Comparison of ENCODE assay signal across 8 mouse cellular contexts in the genomic region with DNA sequence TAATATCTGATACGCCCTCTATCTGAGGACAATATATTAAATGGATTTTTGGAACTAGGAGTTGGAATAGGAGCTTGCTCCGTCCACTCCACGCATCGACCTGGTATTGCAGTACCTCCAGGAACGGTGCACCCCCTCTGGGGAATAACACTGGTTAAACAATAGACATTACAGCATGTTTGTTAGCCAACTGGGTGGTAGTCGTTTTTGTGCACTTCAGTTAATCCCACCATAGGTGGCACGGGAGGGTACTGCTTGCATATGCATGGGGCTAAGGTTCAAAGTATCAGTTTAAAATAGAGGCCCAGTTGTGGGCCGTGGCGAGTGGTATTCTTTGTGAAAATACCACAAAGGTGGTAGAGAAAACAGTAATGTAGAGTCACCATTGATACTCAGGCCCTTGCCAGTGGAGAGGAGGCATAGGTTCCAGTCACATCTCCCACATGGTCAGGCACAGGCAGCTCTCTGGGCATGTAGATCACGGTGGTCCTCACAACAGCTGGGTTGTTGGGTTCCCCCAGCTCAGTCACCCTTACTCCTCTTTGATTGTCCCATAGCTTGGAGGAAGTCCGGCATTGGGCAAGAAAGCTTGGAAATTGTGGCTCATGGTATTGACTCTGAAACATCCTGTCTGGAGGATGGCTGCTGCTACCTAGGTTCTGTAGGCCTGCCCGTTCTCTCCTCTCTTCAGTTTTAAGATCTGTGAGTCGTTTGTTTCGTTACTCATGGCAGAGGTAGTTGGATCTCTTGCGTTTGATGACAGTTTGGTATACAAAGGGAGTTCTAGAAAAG. TPM values are rescaled to one million over a fixed set of nuclear protein-coding genes. Genes with fewer than 3 reads are reported as not detected.
DNase-seq lines count a peak whose midpoint lies in the region; ATAC-seq and TF ChIP-seq lines count a peak whose summit lies in the region.

No protein-coding gene starts in this region.

- peak; percentile 49 to 50 for DNase-seq in heart, adult 18-20 months
- no peak for DNase-seq in heart, adult 8-10 months (ENCODE audit: low spot score)
- DNase-seq in c-Kit-positive CD71-negative TER-119-negative erythroid progenitor cells, embryonic 14.5 days (ENCODE audit: low read depth), result peak; percentile 78
- peak; percentile 83 for DNase-seq in limb, embryonic 10.5 days (ENCODE audit: low spot score)
- peak; percentile 87 for DNase-seq in midbrain, embryonic 10.5 days (ENCODE audit: low spot score)
- peak in 1 of 2 experiments; percentile 53 for DNase-seq in spleen, adult 2 months (ENCODE audit: low read depth in 1 of 2, low spot score in 2 of 2)

- H3K4me1 ChIP-seq in forebrain, embryonic 12.5 days, result peaks cover 24% of the 10 kb centered on the region
- H3K4me1 ChIP-seq in hindbrain, embryonic 15.5 days (replicated peaks), result peaks cover 22% of the 10 kb centered on the region
- H3K4me1 ChIP-seq in limb, embryonic 10.5 days, result peaks cover 24% of the 10 kb centered on the region
- peaks cover 44% of the 10 kb centered on the region for H3K4me1 ChIP-seq in midbrain, embryonic 10.5 days
- H3K4me1 ChIP-seq in spleen, adult 2 months (ENCODE audit: control insufficient read depth, insufficient read depth, insufficient read length), result no peaks in the 10 kb centered on the region

- no peak for TF ChIP-seq CTCF in spleen, adult 2 months (IDR thresholded peaks at IDR 0.05; ENCODE audit: extremely low read depth, insufficient read depth, insufficient read length, insufficient replicate concordance)

- peak overlapping the region; percentile 60 for H3K4me2 ChIP-seq in forebrain, embryonic 12.5 days
- H3K4me2 ChIP-seq in hindbrain, embryonic 15.5 days, result peak overlapping the region; percentile 63

- H3K9me3 ChIP-seq in forebrain, embryonic 12.5 days, result no peaks in the 10 kb centered on the region
- no peaks in the 10 kb centered on the region for H3K9me3 ChIP-seq in hindbrain, embryonic 15.5 days
- H3K9me3 ChIP-seq in limb, embryonic 10.5 days (replicated peaks), result no peaks in the 10 kb centered on the region
- no peaks in the 10 kb centered on the region for H3K9me3 ChIP-seq in midbrain, embryonic 10.5 days (replicated peaks)

- H3K9ac ChIP-seq in forebrain, embryonic 12.5 days, result peak overlapping the region; percentile 17; the same call in 1 of the 2 replicates
- H3K9ac ChIP-seq in hindbrain, embryonic 15.5 days, result peak overlapping the region; percentile 43

- ATAC-seq in forebrain, embryonic 12.5 days (ENCODE audit: low FRiP score), result peak; percentile 92
- ATAC-seq in hindbrain, embryonic 15.5 days (ENCODE audit: low FRiP score, low read depth), result peak; percentile 85

- peak overlapping the region; percentile 87 for H3K27ac ChIP-seq in forebrain, embryonic 12.5 days
- peak overlapping the region; percentile 88 for H3K27ac ChIP-seq in hindbrain, embryonic 15.5 days (replicated peaks)
- peak overlapping the region; percentile 92 for H3K27ac ChIP-seq in limb, embryonic 10.5 days
- peak overlapping the region; percentile 98 for H3K27ac ChIP-seq in midbrain, embryonic 10.5 days (replicated peaks)
- H3K27ac ChIP-seq in spleen, adult 2 months (ENCODE audit: insufficient read depth, low read length), result peak overlapping the region; percentile 14

- WGBS in forebrain, embryonic 12.5 days, result 4% methylated on average over 15 of the region's 15 CpGs
- 3% methylated on average over 15 of the region's 15 CpGs for WGBS in hindbrain, embryonic 15.5 days
- 8% methylated on average over 15 of the region's 15 CpGs for WGBS in limb, embryonic 10.5 days
- WGBS in midbrain, embryonic 10.5 days, result 8% methylated on average over 15 of the region's 15 CpGs
- WGBS in spleen, adult 2 months, result 14% methylated on average over 15 of the region's 15 CpGs

- H3K27me3 ChIP-seq in forebrain, embryonic 12.5 days, result peaks cover 4% of the 10 kb centered on the region; the same call in 1 of the 2 replicates
- H3K27me3 ChIP-seq in hindbrain, embryonic 15.5 days, result no peaks in the 10 kb centered on the region
- no peaks in the 10 kb centered on the region for H3K27me3 ChIP-seq in limb, embryonic 10.5 days (ENCODE audit: low read depth, poor library complexity, severe bottlenecking)
- H3K27me3 ChIP-seq in midbrain, embryonic 10.5 days (ENCODE audit: low read depth, poor library complexity, severe bottlenecking), result peaks cover 25% of the 10 kb centered on the region
- H3K27me3 ChIP-seq in spleen, adult 2 months (ENCODE audit: control insufficient read depth, insufficient read depth, low read length), result no peaks in the 10 kb centered on the region

- no peaks in the 10 kb centered on the region for H3K36me3 ChIP-seq in forebrain, embryonic 12.5 days (replicated peaks)
- no peaks in the 10 kb centered on the region for H3K36me3 ChIP-seq in hindbrain, embryonic 15.5 days
- H3K36me3 ChIP-seq in limb, embryonic 10.5 days, result no peaks in the 10 kb centered on the region; the same call in 1 of the 2 replicates
- no peaks in the 10 kb centered on the region for H3K36me3 ChIP-seq in midbrain, embryonic 10.5 days
- H3K36me3 ChIP-seq in spleen, adult 2 months (ENCODE audit: control insufficient read depth, insufficient read depth, low read length), result no peaks in the 10 kb centered on the region

- TF ChIP-seq POLR2A in spleen, adult 2 months (IDR thresholded peaks at IDR 0.05; ENCODE audit: low read depth, low read length), result no peak; the same call in 1 of the 2 replicates

- H3K4me3 ChIP-seq in forebrain, embryonic 12.5 days (replicated peaks), result peak overlapping the region; percentile 41
- H3K4me3 ChIP-seq in hindbrain, embryonic 15.5 days, result peak overlapping the region; percentile 42
- H3K4me3 ChIP-seq in limb, embryonic 10.5 days, result peak overlapping the region; percentile 54
- H3K4me3 ChIP-seq in midbrain, embryonic 10.5 days, result peak overlapping the region; percentile 55
- H3K4me3 ChIP-seq in spleen, adult 2 months (ENCODE audit: extremely low read depth, insufficient read depth, insufficient read length), result no peak overlapping the region

RNA-seq across cellular contexts. Expression of a gene that starts 28.9 kb away (rescaled TPM):
- 10 to 100 TPM; 13.4 to 13.6 TPM for total RNA-seq in heart, adult 18-20 months (2021)
- total RNA-seq in heart, adult 8-10 months (2022), result 10 to 100 TPM in 3 of 4 experiments, 1 to 10 TPM in 1; 9.5 to 12.4 (median 12.2) TPM
- polyA plus RNA-seq in forebrain, embryonic 12.5 days (2016; fragmentation: Nextera tagmentation; extraction: Ambion mirVana), result 15.0 and 15.2 TPM in 2 replicates
- polyA plus RNA-seq in hindbrain, embryonic 15.5 days (2015; fragmentation: Nextera tagmentation; extraction: Ambion mirVana), result 8.6 and 9.5 TPM in 2 replicates
- 30.7 and 31.9 TPM in 2 replicates for polyA plus RNA-seq in limb, embryonic 10.5 days (2016; fragmentation: Nextera tagmentation; extraction: Ambion mirVana)
- polyA plus RNA-seq in midbrain, embryonic 10.5 days (2016; fragmentation: Nextera tagmentation; extraction: Ambion mirVana), result 17.8 and 18.2 TPM in 2 replicates
- 2.0 and 2.8 TPM in 2 replicates for polyA plus RNA-seq in spleen, adult 2 months (2012; rRNA removed)

RNA-seq across cellular contexts. Expression of a gene that starts 28.9 kb away (rescaled TPM):
- not detected for total RNA-seq in heart, adult 18-20 months (2021)
- total RNA-seq in heart, adult 8-10 months (2022), result not detected
- polyA plus RNA-seq in forebrain, embryonic 12.5 days (2016; fragmentation: Nextera tagmentation; extraction: Ambion mirVana), result 20.4 and 21.0 TPM in 2 replicates
- 34.7 and 35.8 TPM in 2 replicates for polyA plus RNA-seq in hindbrain, embryonic 15.5 days (2015; fragmentation: Nextera tagmentation; extraction: Ambion mirVana)
- 2.0 and 4.7 TPM in 2 replicates for polyA plus RNA-seq in limb, embryonic 10.5 days (2016; fragmentation: Nextera tagmentation; extraction: Ambion mirVana)
- 5.6 and 12.2 TPM in 2 replicates for polyA plus RNA-seq in midbrain, embryonic 10.5 days (2016; fragmentation: Nextera tagmentation; extraction: Ambion mirVana)
- 0.02 TPM in 1 of 2 replicates, not detected in the other for polyA plus RNA-seq in spleen, adult 2 months (2012; rRNA removed)

RNA-seq across cellular contexts. Expression of a gene that starts 43.2 kb away (rescaled TPM):
- 10 to 100 TPM; 36.9 to 39.7 TPM for total RNA-seq in heart, adult 18-20 months (2021)
- total RNA-seq in heart, adult 8-10 months (2022), result 10 to 100 TPM; 33.3 to 40.4 (median 37.5) TPM
- polyA plus RNA-seq in forebrain, embryonic 12.5 days (2016; fragmentation: Nextera tagmentation; extraction: Ambion mirVana), result 2.0 and 3.0 TPM in 2 replicates
- 2.7 and 3.1 TPM in 2 replicates for polyA plus RNA-seq in hindbrain, embryonic 15.5 days (2015; fragmentation: Nextera tagmentation; extraction: Ambion mirVana)
- 3.1 and 4.4 TPM in 2 replicates for polyA plus RNA-seq in limb, embryonic 10.5 days (2016; fragmentation: Nextera tagmentation; extraction: Ambion mirVana)
- polyA plus RNA-seq in midbrain, embryonic 10.5 days (2016; fragmentation: Nextera tagmentation; extraction: Ambion mirVana), result 5.0 and 7.6 TPM in 2 replicates
- 5.6 and 8.6 TPM in 2 replicates for polyA plus RNA-seq in spleen, adult 2 months (2012; rRNA removed)

RNA-seq across cellular contexts. Expression of a gene that starts 52.0 kb away (rescaled TPM):
- 10 to 100 TPM; 16.4 to 19.7 TPM for total RNA-seq in heart, adult 18-20 months (2021)
- 10 to 100 TPM; 17.7 to 19.4 (median 19.3) TPM for total RNA-seq in heart, adult 8-10 months (2022)
- 45.0 and 45.2 TPM in 2 replicates for polyA plus RNA-seq in forebrain, embryonic 12.5 days (2016; fragmentation: Nextera tagmentation; extraction: Ambion mirVana)
- polyA plus RNA-seq in hindbrain, embryonic 15.5 days (2015; fragmentation: Nextera tagmentation; extraction: Ambion mirVana), result 15.7 and 17.1 TPM in 2 replicates
- polyA plus RNA-seq in limb, embryonic 10.5 days (2016; fragmentation: Nextera tagmentation; extraction: Ambion mirVana), result 52.9 and 69.5 TPM in 2 replicates
- polyA plus RNA-seq in midbrain, embryonic 10.5 days (2016; fragmentation: Nextera tagmentation; extraction: Ambion mirVana), result 46.6 and 48.7 TPM in 2 replicates
- 1.4 and 1.7 TPM in 2 replicates for polyA plus RNA-seq in spleen, adult 2 months (2012; rRNA removed)

Comparison
In these comparisons a context has a peak if more than half of its experiments do, and no peak if none do; other contexts are left out.
1. H3K27ac ChIP-seq: peak in every context shown above with its lines; median percentile 98 in midbrain, embryonic 10.5 days; 92 in limb, embryonic 10.5 days; 88 in hindbrain, embryonic 15.5 days; 87 in forebrain, embryonic 12.5 days; 14 in spleen, adult 2 months.